Mouse (Mus musculus): Measurements from ENCODE around the gene Ppp1cc. TPM values are rescaled to one million over a fixed set of nuclear protein-coding genes. Genes with fewer than 3 reads are reported as not detected.

Ppp1cc gene
- polyA plus RNA-seq, 1 experiment from 2014 or later = 200 TPM

GRCm38 (mm10) chr5:122213861-122214260 lies 55.8 kb downstream of the Ppp1cc start:
- H3K27ac ChIP-seq = no peak overlapping the region
- DNase-seq (ENCODE audit: low spot score) (no peak), ATAC-seq (ENCODE audit: low FRiP score) (no peak)
- H3K4me3 ChIP-seq (replicated peaks; ENCODE audit: low read length) = no peak overlapping the region
- no peak overlapping the region for H3K9ac ChIP-seq
- no peaks in the 10 kb centered on the region for H3K9me3 ChIP-seq (ENCODE audit: control insufficient read depth, low read length)
- H3K4me2 ChIP-seq (replicated peaks) = no peak overlapping the region
- 92% methylated on average over 6 of the region's 6 CpGs for WGBS
- H3K36me3 ChIP-seq (replicated peaks; ENCODE audit: control insufficient read depth, insufficient read depth) = no peaks in the 10 kb centered on the region
- no peaks in the 10 kb centered on the region for H3K27me3 ChIP-seq (ENCODE audit: control insufficient read depth, insufficient read depth, low read length)
- peaks cover 9% of the 10 kb centered on the region for H3K4me1 ChIP-seq (replicated peaks; ENCODE audit: control insufficient read depth, insufficient read depth, low read length)

DNA sequence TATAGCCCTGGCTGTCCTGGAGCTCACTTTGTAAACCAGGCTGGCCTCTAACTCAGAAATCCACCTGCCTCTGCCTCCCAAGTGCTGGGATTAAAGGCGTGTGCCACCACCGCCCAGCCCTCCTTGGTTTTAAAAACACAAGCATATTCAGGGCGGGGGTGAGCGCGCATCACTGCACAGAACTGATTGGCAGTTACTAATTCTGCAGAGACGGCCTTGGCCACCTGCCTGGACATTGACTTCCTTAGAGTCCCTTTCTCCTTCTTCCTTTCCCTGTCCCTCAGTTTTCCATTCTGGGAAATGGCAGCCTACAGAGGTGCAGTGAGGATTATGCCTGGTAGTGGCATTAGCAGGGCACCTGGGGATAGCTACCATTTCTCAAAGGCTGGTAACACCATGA lies 59.6 kb downstream of the Ppp1cc start:
- H3K27ac ChIP-seq = no peak overlapping the region
- ATAC-seq (ENCODE audit: low FRiP score) (no peak), DNase-seq (ENCODE audit: low spot score) (no peak)
- H3K9ac ChIP-seq = no peak overlapping the region
- H3K9me3 ChIP-seq (ENCODE audit: control insufficient read depth, low read length) = no peaks in the 10 kb centered on the region
- no peak overlapping the region for H3K4me3 ChIP-seq (replicated peaks; ENCODE audit: low read length)
- no peaks in the 10 kb centered on the region for H3K36me3 ChIP-seq (replicated peaks; ENCODE audit: control insufficient read depth, insufficient read depth)
- no peaks in the 10 kb centered on the region for H3K27me3 ChIP-seq (ENCODE audit: control insufficient read depth, insufficient read depth, low read length)
- 90% methylated on average over 6 of the region's 6 CpGs for WGBS
- H3K4me2 ChIP-seq (replicated peaks) = no peak overlapping the region
- 0 out of 2 replicates have a peak, but pooled peaks cover 4% of the 10 kb centered on the region for H3K4me1 ChIP-seq (replicated peaks; ENCODE audit: control insufficient read depth, insufficient read depth, low read length)

DNA sequence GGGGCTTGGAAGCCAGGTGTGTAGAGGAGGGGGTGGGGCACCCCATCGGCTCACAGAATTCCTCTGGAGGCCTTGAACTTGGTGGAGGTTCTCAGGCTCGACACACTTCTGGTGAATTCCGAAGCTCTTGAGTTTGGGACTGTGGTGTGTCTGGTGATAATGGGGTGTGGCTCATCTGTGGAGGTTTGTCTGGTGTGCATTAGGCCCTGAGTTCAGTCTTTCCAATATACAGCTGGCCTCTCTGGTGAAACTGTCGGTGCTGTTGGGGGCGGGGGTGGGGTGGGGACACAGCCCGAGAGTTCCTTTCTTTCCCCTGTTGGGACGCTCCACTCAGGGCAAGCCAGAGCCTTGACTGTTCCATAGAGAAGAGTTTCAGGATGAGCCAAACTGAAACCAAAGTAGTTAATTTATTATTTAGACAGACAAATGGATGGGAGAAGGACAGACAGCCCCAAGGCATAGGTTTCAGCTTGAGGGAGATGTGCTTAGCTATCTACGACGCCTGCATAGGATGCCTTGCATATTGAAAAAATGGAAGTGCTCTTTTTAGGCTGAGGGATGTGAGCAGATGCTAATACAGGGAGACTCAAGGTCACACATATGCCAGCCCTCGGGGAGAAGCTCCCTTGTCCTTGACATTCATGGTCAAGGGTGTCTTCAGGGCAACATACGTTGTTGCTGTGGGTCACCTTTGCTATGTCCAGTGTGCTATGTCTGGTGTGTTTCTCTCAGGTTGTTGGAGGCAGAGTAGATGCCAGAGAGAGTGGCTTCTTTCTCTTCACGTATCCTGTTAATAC lies 60.2 kb downstream of the Ppp1cc start:
- H3K9ac ChIP-seq = no peak overlapping the region
- H3K9me3 ChIP-seq (ENCODE audit: control insufficient read depth, low read length) = no peaks in the 10 kb centered on the region
- no peak overlapping the region for H3K4me3 ChIP-seq (replicated peaks; ENCODE audit: low read length)
- no peak overlapping the region for H3K4me2 ChIP-seq (replicated peaks)
- H3K4me1 ChIP-seq (replicated peaks; ENCODE audit: control insufficient read depth, insufficient read depth, low read length) = 0 out of 2 replicates have a peak, but pooled peaks cover 4% of the 10 kb centered on the region
- H3K36me3 ChIP-seq (replicated peaks; ENCODE audit: control insufficient read depth, insufficient read depth) = no peaks in the 10 kb centered on the region
- ATAC-seq (ENCODE audit: low FRiP score) (no peak), DNase-seq (ENCODE audit: low spot score) (no peak)
- WGBS = 91% methylated on average over 12 of the region's 12 CpGs
- no peak overlapping the region for H3K27ac ChIP-seq
- no peaks in the 10 kb centered on the region for H3K27me3 ChIP-seq (ENCODE audit: control insufficient read depth, insufficient read depth, low read length)

DNA sequence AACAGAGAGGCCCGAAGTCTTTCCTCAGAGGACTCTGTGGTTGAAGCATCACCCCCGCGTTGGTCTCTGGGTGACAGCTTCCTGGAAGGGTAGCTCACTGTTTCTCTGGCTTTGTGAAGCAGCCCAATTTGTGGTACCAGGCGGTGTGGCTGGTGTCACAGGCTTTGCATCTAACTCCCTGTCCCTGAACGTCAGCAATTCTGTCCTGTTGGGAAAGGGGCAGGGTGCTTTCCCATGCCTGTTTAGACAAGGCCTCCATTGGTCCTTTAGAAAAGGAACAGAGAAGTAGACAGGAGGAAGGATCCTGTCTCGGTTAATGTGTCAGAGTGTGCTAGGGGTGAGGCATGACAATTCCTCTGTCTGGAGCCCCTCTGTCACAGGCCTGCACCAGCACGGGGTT lies 60.9 kb downstream of the Ppp1cc start:
- WGBS = 85% methylated on average over 7 of the region's 7 CpGs
- no peak for DNase-seq (ENCODE audit: low spot score)
- Histone ChIP-seq H3K4me1 (replicated peaks; ENCODE audit: control insufficient read depth, insufficient read depth, low read length) (0 out of 2 replicates have a peak, but pooled peaks cover 4% of the 10 kb centered on the region), H3K4me2 (replicated peaks) (no peak overlapping the region), H3K27ac (no peak overlapping the region), H3K9ac (no peak overlapping the region), H3K9me3 (ENCODE audit: control insufficient read depth, low read length) (no peaks in the 10 kb centered on the region), H3K4me3 (replicated peaks; ENCODE audit: low read length) (no peak overlapping the region), H3K36me3 (replicated peaks; ENCODE audit: control insufficient read depth, insufficient read depth) (no peaks in the 10 kb centered on the region), H3K27me3 (ENCODE audit: control insufficient read depth, insufficient read depth, low read length) (no peaks in the 10 kb centered on the region)
- no peak for ATAC-seq (ENCODE audit: low FRiP score)

DNA sequence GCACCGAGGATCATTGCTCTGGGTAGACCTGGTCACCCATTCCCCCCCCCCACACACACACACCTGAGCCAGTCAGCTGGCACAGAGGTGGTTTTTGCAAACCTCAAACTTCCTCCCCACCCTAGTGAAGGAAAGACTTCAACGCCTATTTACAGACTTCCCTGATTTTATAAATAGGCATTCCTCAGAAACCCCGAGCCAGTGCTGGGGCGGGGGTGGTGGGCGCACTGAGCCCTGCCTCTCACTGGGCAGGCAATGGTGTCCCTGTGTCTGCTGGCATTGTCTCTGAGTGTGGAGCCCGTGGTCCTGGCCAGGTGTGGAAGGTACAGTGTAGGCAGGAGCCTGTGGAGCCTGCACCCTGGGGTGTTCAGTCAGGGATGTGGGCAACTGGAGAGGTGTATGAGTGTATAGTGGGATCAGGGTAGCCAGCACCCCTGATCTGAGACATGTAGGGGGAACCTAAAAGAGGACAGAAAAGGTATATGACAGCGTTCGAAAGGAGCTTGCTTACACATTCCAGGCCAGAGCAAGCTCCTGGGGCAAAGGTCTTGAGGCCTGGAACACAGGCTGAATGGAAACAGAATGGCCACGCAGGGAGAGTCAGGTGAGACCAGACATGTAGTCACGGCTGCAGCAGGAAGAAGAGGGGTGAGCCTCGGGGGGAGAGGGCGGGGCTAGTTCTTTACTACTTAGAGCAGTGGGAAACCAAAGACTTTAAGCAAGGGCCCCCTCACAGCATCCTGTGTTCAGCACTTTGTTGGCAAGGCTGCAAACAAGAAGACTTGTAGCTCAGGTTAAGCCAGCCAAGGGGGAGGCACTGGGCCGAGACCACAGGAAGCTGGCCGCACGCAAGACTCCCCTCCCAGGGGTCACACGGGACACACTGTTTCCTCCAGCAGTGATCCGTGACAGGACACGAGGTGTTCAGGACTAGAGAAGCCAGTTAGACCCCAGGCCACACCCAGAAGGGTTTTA lies 61.9 kb downstream of the Ppp1cc start:
- H3K27me3 ChIP-seq (ENCODE audit: control insufficient read depth, insufficient read depth, low read length) = no peaks in the 10 kb centered on the region
- no peaks in the 10 kb centered on the region for H3K9me3 ChIP-seq (ENCODE audit: control insufficient read depth, low read length)
- H3K9ac ChIP-seq = no peak overlapping the region
- H3K4me3 ChIP-seq (replicated peaks; ENCODE audit: low read length) = no peak overlapping the region
- ATAC-seq (ENCODE audit: low FRiP score) = no peak
- H3K4me2 ChIP-seq (replicated peaks) = no peak overlapping the region
- WGBS = 74% methylated on average over 18 of the region's 18 CpGs
- H3K27ac ChIP-seq = no peak overlapping the region
- 0 out of 2 replicates have a peak, but pooled peaks cover 4% of the 10 kb centered on the region for H3K4me1 ChIP-seq (replicated peaks; ENCODE audit: control insufficient read depth, insufficient read depth, low read length)
- H3K36me3 ChIP-seq (replicated peaks; ENCODE audit: control insufficient read depth, insufficient read depth) = no peaks in the 10 kb centered on the region
- no peak for DNase-seq (ENCODE audit: low spot score)

DNA sequence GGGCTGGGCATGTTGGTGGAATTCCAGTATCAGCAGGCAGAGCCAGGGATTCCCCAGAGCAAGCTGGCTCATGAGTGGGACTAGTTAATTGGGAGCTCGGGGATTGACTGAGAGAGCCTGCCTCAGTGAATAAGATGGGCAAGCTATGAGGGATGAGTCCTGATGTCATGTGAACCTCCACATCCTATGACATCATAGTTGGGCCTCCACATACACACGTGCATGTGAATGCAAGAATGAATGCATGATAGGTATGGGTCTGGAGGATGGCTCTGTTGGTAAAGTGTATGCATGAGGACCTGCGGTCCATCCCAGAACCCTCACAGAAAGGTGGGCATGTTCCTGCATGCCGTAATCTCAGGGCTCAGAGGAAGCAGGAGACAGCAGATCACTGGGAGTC lies 63.0 kb downstream of the Ppp1cc start:
- Histone ChIP-seq H3K27ac (no peak overlapping the region), H3K36me3 (replicated peaks; ENCODE audit: control insufficient read depth, insufficient read depth) (no peaks in the 10 kb centered on the region), H3K4me2 (replicated peaks) (no peak overlapping the region), H3K4me1 (replicated peaks; ENCODE audit: control insufficient read depth, insufficient read depth, low read length) (0 out of 2 replicates have a peak, but pooled peaks cover 4% of the 10 kb centered on the region), H3K27me3 (ENCODE audit: control insufficient read depth, insufficient read depth, low read length) (no peaks in the 10 kb centered on the region), H3K4me3 (replicated peaks; ENCODE audit: low read length) (no peak overlapping the region), H3K9me3 (ENCODE audit: control insufficient read depth, low read length) (no peaks in the 10 kb centered on the region), H3K9ac (no peak overlapping the region)
- ATAC-seq (ENCODE audit: low FRiP score) (no peak), DNase-seq (ENCODE audit: low spot score) (no peak)
- 96% methylated on average over 4 of the region's 4 CpGs for WGBS

DNA sequence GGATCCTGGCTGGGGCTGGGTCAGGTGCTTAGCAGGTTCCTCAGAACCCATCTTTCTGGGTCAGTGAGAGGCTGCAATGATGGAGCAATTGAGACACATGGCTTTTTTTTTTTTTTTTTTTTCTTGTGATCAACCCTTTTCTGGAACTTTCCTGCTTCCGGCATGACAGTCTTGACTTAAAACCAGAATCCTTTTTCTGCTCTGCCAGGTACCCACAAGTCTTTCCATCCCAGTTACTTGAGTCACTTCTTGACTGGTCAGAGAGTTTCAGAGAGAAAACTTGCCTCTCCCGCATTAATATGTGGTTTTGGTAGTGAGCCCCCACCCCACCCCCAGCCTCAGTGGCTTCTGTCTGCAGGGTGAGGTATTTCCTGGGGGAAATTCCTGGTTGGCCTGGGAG lies 66.2 kb downstream of the Ppp1cc start:
- H3K27ac ChIP-seq = no peak overlapping the region
- WGBS = 93% methylated on average over 2 of the region's 2 CpGs
- ATAC-seq (ENCODE audit: low FRiP score) = no peak
- no peaks in the 10 kb centered on the region for H3K9me3 ChIP-seq (ENCODE audit: control insufficient read depth, low read length)
- H3K4me2 ChIP-seq (replicated peaks) = no peak overlapping the region
- DNase-seq (ENCODE audit: low spot score) = no peak
- H3K4me3 ChIP-seq (replicated peaks; ENCODE audit: low read length) = no peak overlapping the region
- H3K9ac ChIP-seq = no peak overlapping the region
- H3K27me3 ChIP-seq (ENCODE audit: control insufficient read depth, insufficient read depth, low read length) = no peaks in the 10 kb centered on the region
- 0 out of 2 replicates have a peak, but pooled peaks cover 4% of the 10 kb centered on the region for H3K4me1 ChIP-seq (replicated peaks; ENCODE audit: control insufficient read depth, insufficient read depth, low read length)
- no peaks in the 10 kb centered on the region for H3K36me3 ChIP-seq (replicated peaks; ENCODE audit: control insufficient read depth, insufficient read depth)

Measured in hindbrain, embryonic 14.5 days (tissue).